Mouse (Mus musculus) hindbrain, embryonic 14.5 days (tissue): ENCODE data around the gene 4930595D18Rik. TPM values are rescaled to one million over a fixed set of nuclear protein-coding genes. Genes with fewer than 3 reads are reported as not detected.

Source experiments
- ATAC-seq: fragments of 200-750 bp; cut with Nextera tagmentation; 2 replicates; pipeline ENCODE4 v1.8.0; 2017; ENCODE audit warnings: moderate number of reproducible peaks, mild to moderate bottlenecking, moderate TSS enrichment, moderate library complexity; ENCODE audit not compliant: low FRiP score
- DNase-seq: peaks from one replicate; pipeline ENCODE4 v3.0.0-alpha.2; 2015; ENCODE audit warnings: low spot score
- H3K27ac ChIP-seq: fragments of 300-500 bp; sonication (generic); 2 replicates; pipeline ENCODE4 v1.5.1; 2014; ENCODE audit warnings: mild to moderate bottlenecking, moderate library complexity
- H3K27me3 ChIP-seq: fragments of 300-500 bp; sonication (generic); 2 replicates; pipeline ENCODE4 v1.6.1; 2014; ENCODE audit warnings: mild to moderate bottlenecking, low read length, mixed read lengths; ENCODE audit not compliant: control insufficient read depth, insufficient read depth
- H3K36me3 ChIP-seq: fragments of 300-500 bp; sonication (generic); replicated peaks from 2 replicates; pipeline ENCODE4 v1.6.1; 2014; ENCODE audit not compliant: control insufficient read depth, insufficient read depth
- H3K4me1 ChIP-seq: fragments of 300-500 bp; sonication (generic); replicated peaks from 2 replicates; pipeline ENCODE4 v1.6.1; 2014; ENCODE audit warnings: antibody characterized with exemption, low read length, mixed read lengths; ENCODE audit not compliant: control insufficient read depth, insufficient read depth
- H3K4me2 ChIP-seq: fragments of 300-500 bp; sonication (generic); replicated peaks from 2 replicates; pipeline ENCODE4 v1.6.1; 2014; ENCODE audit warnings: mild to moderate bottlenecking, moderate library complexity
- H3K4me3 ChIP-seq: fragments of 300-500 bp; sonication (generic); replicated peaks from 2 replicates; pipeline ENCODE4 v1.5.1; 2014; ENCODE audit warnings: mild to moderate bottlenecking, low read length
- H3K9ac ChIP-seq: fragments of 300-500 bp; sonication (generic); 2 replicates; pipeline ENCODE4 v1.6.1; 2014
- H3K9me3 ChIP-seq: fragments of 300-500 bp; sonication (generic); 2 replicates; pipeline ENCODE4 v1.6.1; 2016; ENCODE audit warnings: low read length; ENCODE audit not compliant: control insufficient read depth
- WGBS: fragments of 180-500 bp; shearing (Covaris S2); extraction: QIAGEN DNeasy Blood & Tissue Kit; methylation state at CpG from one replicate; pipeline ENCODE4 v1.1.7; 2014; 5-methylcytosine and 5-hydroxymethylcytosine counted together
- polyA plus RNA-seq: library from polyadenylated mRNA; unstranded; fragments of >200 nt; fragmentation: Nextera tagmentation; extraction: Ambion mirVana; gene quantifications from 2 replicates; pipeline ENCODE4 v1.2.1, GENCODE M21; 2014

4930595D18Rik gene
- polyA plus RNA-seq: not detected in 2 replicates

- DNase-seq: no peak
- no peak within 1 kb of the TSS for H3K4me2 ChIP-seq
- 64% methylated on average over 5 of the region's 5 CpGs for whole genome bisulfite sequencing
- H3K27ac ChIP-seq: no peak within 1 kb of the TSS
- no peaks in the 10 kb centered on the region for H3K4me1 ChIP-seq
- H3K9ac ChIP-seq: no peak within 1 kb of the TSS
- no peaks in the 10 kb centered on the region for H3K36me3 ChIP-seq
- H3K4me3 ChIP-seq: no peak within 1 kb of the TSS
- ATAC-seq: no peak
- no peaks in the 10 kb centered on the region for H3K27me3 ChIP-seq
- no peaks in the 10 kb centered on the region for H3K9me3 ChIP-seq
Observed at GRCm38 (mm10) chr12:111184476-111184875, at the start of gene 4930595D18Rik. 4930595D18Rik (minus strand) TSS chr12:111184491.

DNA sequence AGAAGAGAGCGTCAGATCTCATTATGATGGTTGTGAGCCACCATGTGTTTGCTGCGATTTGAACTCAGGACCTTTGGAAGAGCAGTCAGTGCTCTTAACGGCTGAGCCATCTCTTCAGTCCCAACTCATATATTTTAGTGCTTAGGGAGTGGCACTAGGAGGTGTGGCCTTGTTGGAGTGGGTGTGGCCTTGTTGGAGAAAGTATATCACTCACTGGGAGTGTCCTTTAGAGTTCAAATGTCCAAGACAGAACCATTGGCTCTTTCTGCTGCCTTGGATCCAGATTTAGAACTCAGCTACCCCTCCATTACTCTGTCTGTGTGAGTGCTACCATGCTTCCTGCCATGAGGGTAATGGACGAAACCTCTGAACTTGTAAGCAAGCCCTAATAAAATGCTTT lies 49.5 kb upstream of the 4930595D18Rik start:
- WGBS: 93% methylated on average over 4 of the region's 4 CpGs
- no peak overlapping the region for H3K4me2 ChIP-seq
- DNase-seq (no peak), ATAC-seq (no peak)
- H3K4me1 ChIP-seq: no peaks in the 10 kb centered on the region; the same call in 1 of the 2 replicates
- H3K27me3 ChIP-seq: no peaks in the 10 kb centered on the region
- H3K27ac ChIP-seq: no peak overlapping the region
- H3K4me3 ChIP-seq: no peak overlapping the region
- peaks cover 14% of the 10 kb centered on the region for H3K36me3 ChIP-seq
- H3K9me3 ChIP-seq: no peaks in the 10 kb centered on the region
- no peak overlapping the region for H3K9ac ChIP-seq

- Histone ChIP-seq H3K27ac (no peak overlapping the region), H3K4me1 (no peaks in the 10 kb centered on the region), H3K4me2 (no peak overlapping the region), H3K4me3 (no peak overlapping the region), H3K9me3 (no peaks in the 10 kb centered on the region), H3K9ac (no peak overlapping the region), H3K36me3 (0 out of 2 replicates have a peak, but pooled peaks cover 6% of the 10 kb centered on the region), H3K27me3 (no peaks in the 10 kb centered on the region)
- DNase-seq (no peak), ATAC-seq (no peak)
- 98% methylated on average over 2 of the region's 2 CpGs for WGBS
Observed at GRCm38 (mm10) chr12:111230793-111231192, 46.5 kb upstream of the 4930595D18Rik start.

DNA sequence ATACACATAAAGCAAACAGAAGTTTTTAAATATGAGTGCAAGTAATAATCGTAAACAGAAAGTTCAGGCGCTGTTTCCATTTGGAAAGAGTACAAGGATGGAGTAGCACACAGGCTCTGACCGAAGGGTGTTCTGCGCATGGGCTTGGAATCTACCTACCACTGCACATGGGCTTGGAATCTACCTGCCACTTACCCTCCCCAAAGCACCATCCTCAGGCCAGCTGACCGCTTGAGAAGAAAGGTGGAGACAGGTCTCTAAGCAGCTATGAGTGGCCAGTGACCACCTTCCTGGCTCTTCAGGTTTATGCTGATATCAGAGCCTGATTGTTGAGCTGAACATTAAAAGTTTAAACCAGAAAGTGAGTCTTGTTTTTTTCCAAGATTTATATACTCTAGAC lies 44.2 kb upstream of the 4930595D18Rik start:
- 97% methylated on average over 5 of the region's 5 CpGs for WGBS
- no peak overlapping the region for H3K4me3 ChIP-seq
- H3K9me3 ChIP-seq: no peaks in the 10 kb centered on the region
- 0 out of 2 replicates have a peak, but pooled peaks cover 6% of the 10 kb centered on the region for H3K4me1 ChIP-seq
- no peak overlapping the region for H3K9ac ChIP-seq
- no peak overlapping the region for H3K27ac ChIP-seq
- H3K36me3 ChIP-seq: 0 out of 2 replicates have a peak, but pooled peaks cover 6% of the 10 kb centered on the region
- H3K4me2 ChIP-seq: no peak overlapping the region
- ATAC-seq (no peak), DNase-seq (no peak)
- no peaks in the 10 kb centered on the region for H3K27me3 ChIP-seq

GRCm38 (mm10) chr12:111227410-111227809 lies 43.1 kb upstream of the 4930595D18Rik start:
- 80% methylated on average over 4 of the region's 4 CpGs for WGBS
- Histone ChIP-seq H3K4me3 (no peak overlapping the region), H3K27ac (no peak overlapping the region), H3K27me3 (no peaks in the 10 kb centered on the region), H3K9ac (no peak overlapping the region), H3K9me3 (no peaks in the 10 kb centered on the region), H3K4me2 (no peak overlapping the region), H3K36me3 (peaks cover 12% of the 10 kb centered on the region), H3K4me1 (0 out of 2 replicates have a peak, but pooled peaks cover 6% of the 10 kb centered on the region)
- DNase-seq: no peak
- no peak for ATAC-seq

DNA sequence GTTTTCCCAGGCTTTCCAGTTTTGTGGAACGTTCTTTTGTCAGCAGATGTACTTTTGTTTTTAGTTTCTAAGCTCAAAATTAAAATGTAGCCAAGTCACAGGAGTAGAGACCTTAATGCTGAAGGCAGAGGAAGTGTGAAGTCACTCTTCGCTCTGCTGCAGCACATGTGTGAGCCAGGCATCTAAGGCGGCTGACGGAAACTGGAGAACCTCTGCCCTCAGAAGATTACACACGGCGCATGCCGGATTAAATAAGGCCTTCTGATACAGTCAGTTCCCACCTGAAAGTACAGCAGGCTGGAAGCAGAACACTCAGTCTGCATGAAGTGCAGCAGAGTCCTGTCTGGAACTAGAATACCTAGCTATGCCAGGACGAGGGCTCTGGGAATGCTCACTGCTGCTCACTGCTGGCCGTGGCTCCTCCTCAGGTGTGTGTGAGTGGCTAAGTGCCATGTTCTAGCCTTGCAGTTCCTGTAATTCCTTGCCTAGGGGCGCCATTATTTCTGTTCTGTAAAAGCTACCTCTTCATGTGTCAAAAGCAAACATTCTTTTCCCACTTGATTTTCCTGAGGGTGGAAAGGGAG lies 41.0 kb upstream of the 4930595D18Rik start:
- Histone ChIP-seq H3K27me3 (no peaks in the 10 kb centered on the region), H3K9ac (no peak overlapping the region), H3K27ac (no peak overlapping the region), H3K4me2 (no peak overlapping the region), H3K36me3 (peaks cover 28% of the 10 kb centered on the region), H3K9me3 (peaks cover 5% of the 10 kb centered on the region; the same call in 1 of the 2 replicates), H3K4me1 (0 out of 2 replicates have a peak, but pooled peaks cover 6% of the 10 kb centered on the region), H3K4me3 (no peak overlapping the region)
- WGBS: 78% methylated on average over 10 of the region's 10 CpGs
- ATAC-seq (no peak), DNase-seq (no peak)

GRCm38 (mm10) chr12:111218867-111219266 lies 34.6 kb upstream of the 4930595D18Rik start:
- Histone ChIP-seq H3K4me2 (no peak overlapping the region), H3K4me3 (no peak overlapping the region), H3K4me1 (no peaks in the 10 kb centered on the region), H3K27ac (no peak overlapping the region), H3K27me3 (no peaks in the 10 kb centered on the region), H3K9me3 (peaks cover 5% of the 10 kb centered on the region; the same call in 1 of the 2 replicates), H3K36me3 (peaks cover 22% of the 10 kb centered on the region), H3K9ac (no peak overlapping the region)
- DNase-seq: no peak
- no peak for ATAC-seq
- WGBS: 96% methylated on average over 6 of the region's 6 CpGs

DNA sequence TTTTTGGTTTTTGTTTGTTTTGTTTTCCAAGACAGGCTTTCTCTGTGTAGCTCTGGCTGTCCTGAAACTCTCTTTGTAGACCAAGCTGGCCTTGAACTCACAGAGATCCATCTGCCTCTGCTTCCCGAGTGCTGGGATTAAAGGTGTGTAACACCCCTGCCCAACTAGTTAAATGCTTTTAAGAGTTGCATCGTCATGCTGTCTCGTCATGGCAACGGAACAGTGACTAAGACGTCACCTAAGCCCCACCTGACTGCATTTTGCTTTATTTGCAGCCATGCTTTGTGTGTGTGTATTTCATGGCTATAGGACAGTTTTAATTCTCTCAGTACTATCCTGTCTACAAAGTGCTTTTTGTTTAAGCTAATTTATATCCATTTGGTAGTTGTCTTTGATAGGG lies 27.4 kb upstream of the 4930595D18Rik start:
- H3K27ac ChIP-seq: no peak overlapping the region
- H3K9me3 ChIP-seq: no peaks in the 10 kb centered on the region
- no peak for ATAC-seq
- 75% methylated on average over 5 of the region's 5 CpGs for WGBS
- no peak overlapping the region for H3K9ac ChIP-seq
- no peaks in the 10 kb centered on the region for H3K4me1 ChIP-seq
- H3K4me2 ChIP-seq: no peak overlapping the region
- H3K27me3 ChIP-seq: no peaks in the 10 kb centered on the region
- H3K36me3 ChIP-seq: no peaks in the 10 kb centered on the region
- DNase-seq: no peak
- no peak overlapping the region for H3K4me3 ChIP-seq

- peaks cover 13% of the 10 kb centered on the region for H3K4me1 ChIP-seq
- no peaks in the 10 kb centered on the region for H3K9me3 ChIP-seq
- no peak overlapping the region for H3K9ac ChIP-seq
- 79% methylated on average over 3 of the region's 3 CpGs for WGBS
- DNase-seq (no peak), ATAC-seq (no peak)
- no peaks in the 10 kb centered on the region for H3K36me3 ChIP-seq
- H3K4me2 ChIP-seq: no peak overlapping the region
- H3K27me3 ChIP-seq: no peaks in the 10 kb centered on the region
- H3K27ac ChIP-seq: no peak overlapping the region
- no peak overlapping the region for H3K4me3 ChIP-seq
Observed at GRCm38 (mm10) chr12:111207641-111208040, 23.4 kb upstream of the 4930595D18Rik start.
